Mouse (Mus musculus) C2C12 (cell line): Measurements from ENCODE around the gene Bckdhb. TPM values are rescaled to one million over a fixed set of nuclear protein-coding genes. Genes with fewer than 3 reads are reported as not detected.

Experiments used
- H3K27me3 ChIP-seq: one replicate; pipeline ENCODE4 v1.6.1; 2011; ENCODE audit not compliant: control insufficient read depth, insufficient read depth, insufficient read length
- H3K36me3 ChIP-seq: one replicate; pipeline ENCODE4 v1.6.1; 2011; ENCODE audit not compliant: control insufficient read depth, insufficient read depth
- H3K4me3 ChIP-seq: one replicate; pipeline ENCODE4 v1.5.1; 2011; ENCODE audit warnings: mild to moderate bottlenecking, control low read depth; ENCODE audit not compliant: poor library complexity, insufficient read depth, severe bottlenecking
- H3K79me2 ChIP-seq: one replicate; pipeline ENCODE4 v1.6.1; 2011; ENCODE audit not compliant: control insufficient read depth, insufficient read depth
- H3K79me3 ChIP-seq: one replicate; pipeline ENCODE4 v1.6.1; 2011; ENCODE audit warnings: low read depth, control low read depth
- H3ac ChIP-seq: one replicate; pipeline ENCODE3; 2011; ENCODE audit warnings: low read depth; ENCODE audit not compliant: control insufficient read depth, insufficient read length
- CEBPB ChIP-seq: IDR thresholded peaks from one replicate; pipeline ENCODE4 v1.6.1; 2011; ENCODE audit warnings: low read depth, mild to moderate bottlenecking, control low read depth, moderate library complexity
- CTCF ChIP-seq: IDR thresholded peaks from one replicate; pipeline ENCODE4 v1.5.1; 2011; ENCODE audit not compliant: control insufficient read depth, insufficient read depth, insufficient read length
- FOSL1 ChIP-seq: IDR thresholded peaks from one replicate; pipeline ENCODE4 v1.8.0; 2011; ENCODE audit warnings: mild to moderate bottlenecking, low read length; ENCODE audit not compliant: poor library complexity, insufficient read depth, severe bottlenecking
- MAX ChIP-seq: IDR thresholded peaks from one replicate; pipeline ENCODE4 v1.6.1; 2011; ENCODE audit warnings: mild to moderate bottlenecking, control low read depth
- MYOD1 ChIP-seq: IDR thresholded peaks from one replicate; pipeline ENCODE4 v1.6.1; 2011; ENCODE audit warnings: low read depth; ENCODE audit not compliant: control insufficient read depth, insufficient read length
- MYOG ChIP-seq: IDR thresholded peaks from one replicate; pipeline ENCODE4 v1.6.1; 2011; ENCODE audit not compliant: control insufficient read depth, insufficient read length; ENCODE audit errors: extremely low read depth
- USF1 ChIP-seq: IDR thresholded peaks from one replicate; pipeline ENCODE4 v1.6.1; 2011; ENCODE audit warnings: low read depth, mild to moderate bottlenecking, control low read depth, moderate library complexity
- polyA plus RNA-seq: library from polyadenylated mRNA; unstranded; fragments of >200 nt; fragmentation: generic; extraction: Trizol; gene quantifications from one replicate; pipeline ENCODE4 v1.2.1, GENCODE M21; 2012; ENCODE audit warnings: missing spikeins

Gene Bckdhb
- polyA plus RNA-seq, 1 experiment, result 1.8 TPM

DNA sequence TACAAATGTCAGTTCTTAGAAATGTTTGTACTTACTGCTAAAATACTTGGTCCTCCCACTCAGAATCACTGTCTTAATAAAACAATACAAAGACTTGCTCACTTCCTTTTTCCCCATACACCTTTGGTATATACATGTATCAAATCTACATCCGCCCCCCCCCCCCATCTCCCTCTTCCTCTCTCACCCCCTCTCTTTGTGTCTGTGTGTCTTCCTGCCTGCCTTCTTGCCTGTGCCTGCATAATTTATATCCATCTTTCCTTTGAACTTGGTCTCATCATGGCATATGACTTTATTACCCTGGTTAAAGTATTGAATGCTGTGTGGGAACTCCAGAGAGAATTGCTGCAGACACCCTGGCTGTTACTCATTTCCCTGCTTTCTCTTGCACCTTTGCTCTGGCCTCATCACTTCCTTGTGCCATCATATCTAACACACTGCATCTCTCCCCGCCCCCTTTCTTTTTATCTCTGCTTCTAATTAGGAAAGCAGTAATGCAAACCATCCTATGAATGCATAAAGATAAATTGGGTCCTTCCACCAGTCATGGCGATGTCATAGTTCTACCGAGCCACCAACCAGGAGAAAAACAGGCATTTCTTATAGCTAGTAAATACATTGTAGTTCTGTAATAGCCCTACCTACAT, 116.8 kb downstream of the Bckdhb start:
- Histone ChIP-seq H3K4me3 (no peak overlapping the region), H3ac (no peak overlapping the region), H3K79me2 (no peaks in the 10 kb centered on the region), H3K36me3 (no peaks in the 10 kb centered on the region), H3K79me3 (no peaks in the 10 kb centered on the region), H3K27me3 (no peaks in the 10 kb centered on the region)
- no peak for TF ChIP-seq FOSL1
- TF ChIP-seq MYOD1, result no peak
- TF ChIP-seq MAX, result no peak
- TF ChIP-seq MYOG, result no peak
- no peak for TF ChIP-seq USF1
- no peak for TF ChIP-seq CEBPB
- no peak for TF ChIP-seq CTCF

DNA sequence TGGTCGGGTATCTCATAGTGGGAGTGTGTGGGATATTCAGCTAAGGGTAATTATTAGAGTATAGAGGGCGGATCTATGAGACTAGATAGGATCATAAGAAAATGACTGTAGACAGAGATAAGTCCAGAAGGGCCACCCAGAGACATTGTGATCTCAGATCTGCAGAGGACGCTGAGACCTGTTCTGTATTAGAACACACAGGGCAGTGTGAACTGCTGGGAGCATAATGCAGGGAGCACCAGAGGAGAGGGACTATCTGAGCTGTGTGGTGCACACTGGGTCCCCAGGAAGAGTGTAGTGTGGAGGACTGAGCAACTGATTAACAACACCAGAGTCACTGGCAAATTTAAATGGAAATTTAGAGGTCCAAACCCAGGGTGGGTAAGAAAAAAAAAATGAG, 117.6 kb downstream of the Bckdhb start:
- no peak overlapping the region for H3K4me3 ChIP-seq
- no peaks in the 10 kb centered on the region for H3K27me3 ChIP-seq
- H3K79me3 ChIP-seq, result no peaks in the 10 kb centered on the region
- H3K79me2 ChIP-seq, result no peaks in the 10 kb centered on the region
- H3ac ChIP-seq, result no peak overlapping the region
- H3K36me3 ChIP-seq, result no peaks in the 10 kb centered on the region
- TF ChIP-seq MAX (no peak), MYOG (no peak), FOSL1 (no peak)

DNA sequence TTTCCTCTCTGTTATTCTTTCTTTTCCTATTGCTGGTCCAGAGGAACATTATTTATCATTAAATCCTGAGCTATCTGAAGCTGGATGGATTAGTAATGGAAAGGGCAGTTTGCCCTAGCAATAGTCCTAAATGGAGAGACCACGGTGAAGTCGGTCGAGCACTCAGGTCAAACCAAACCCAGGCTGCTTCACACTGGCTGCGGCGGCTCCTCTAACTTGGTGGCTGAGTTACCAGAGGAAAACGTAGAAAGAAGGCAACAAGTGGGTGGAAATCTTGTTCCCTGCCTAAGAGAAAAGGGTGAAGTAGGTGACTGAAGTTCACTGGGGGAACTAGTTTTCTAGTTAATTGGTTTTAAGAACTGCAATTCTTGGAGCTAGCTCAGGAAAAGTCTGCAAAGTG, 119.2 kb downstream of the Bckdhb start:
- no peaks in the 10 kb centered on the region for H3K79me2 ChIP-seq
- TF ChIP-seq MYOG, result no peak
- no peak for TF ChIP-seq CEBPB
- no peak for TF ChIP-seq FOSL1
- no peak for TF ChIP-seq USF1
- TF ChIP-seq MYOD1, result no peak
- no peak for TF ChIP-seq MAX
- TF ChIP-seq CTCF, result no peak
- H3K36me3 ChIP-seq, result no peaks in the 10 kb centered on the region
- H3K79me3 ChIP-seq, result no peaks in the 10 kb centered on the region
- no peak overlapping the region for H3K4me3 ChIP-seq
- no peaks in the 10 kb centered on the region for H3K27me3 ChIP-seq
- H3ac ChIP-seq, result no peak overlapping the region

DNA sequence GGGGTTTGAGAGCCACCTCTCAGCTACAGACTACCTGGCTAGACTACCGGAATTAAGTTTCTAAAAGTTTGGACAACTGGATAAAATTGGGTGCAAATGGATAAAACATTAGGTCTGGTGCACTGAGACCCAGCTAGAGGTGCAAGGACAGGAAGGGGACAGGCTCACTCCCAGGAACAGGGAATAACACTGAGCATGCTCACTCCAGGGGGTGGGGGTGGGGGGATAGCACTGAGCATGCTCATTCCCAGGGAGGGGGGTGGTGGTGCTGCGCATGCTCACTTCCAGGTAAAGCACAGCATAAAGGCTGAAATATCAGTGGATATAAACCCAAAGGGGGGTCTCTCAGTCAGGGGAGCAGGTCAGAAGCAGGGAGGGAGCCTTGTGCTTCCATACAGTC, 120.7 kb downstream of the Bckdhb start:
- Histone ChIP-seq H3K27me3 (no peaks in the 10 kb centered on the region), H3K79me2 (no peaks in the 10 kb centered on the region), H3K4me3 (no peak overlapping the region), H3K36me3 (no peaks in the 10 kb centered on the region), H3K79me3 (no peaks in the 10 kb centered on the region), H3ac (no peak overlapping the region)
- TF ChIP-seq USF1, result no peak
- TF ChIP-seq MYOD1, result no peak
- TF ChIP-seq MAX, result no peak
- TF ChIP-seq CTCF, result no peak
- TF ChIP-seq CEBPB, result no peak
- no peak for TF ChIP-seq FOSL1
- no peak for TF ChIP-seq MYOG

DNA sequence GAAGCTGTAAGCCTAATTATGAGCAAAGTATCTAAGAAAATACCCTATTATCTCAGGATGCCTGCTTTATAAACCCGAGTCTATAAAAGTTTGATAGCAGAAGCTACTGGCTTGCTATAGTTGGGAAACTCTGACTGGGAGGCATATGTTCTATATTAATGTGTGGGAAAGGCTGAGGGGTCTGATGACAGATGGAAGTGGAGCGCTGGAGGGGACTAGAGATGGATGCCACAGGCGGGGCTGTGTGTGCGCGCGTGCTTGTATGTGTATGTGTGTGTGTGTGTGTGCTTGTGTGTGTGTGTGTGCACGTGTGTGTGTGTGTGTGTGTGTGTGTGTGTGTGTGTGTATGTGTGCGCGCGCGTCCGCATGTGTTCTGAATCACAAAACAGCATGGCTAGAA, 121.4 kb downstream of the Bckdhb start:
- no peak overlapping the region for H3K4me3 ChIP-seq
- H3ac ChIP-seq, result no peak overlapping the region
- H3K79me3 ChIP-seq, result no peaks in the 10 kb centered on the region
- TF ChIP-seq FOSL1, result no peak
- TF ChIP-seq MYOG, result no peak
- TF ChIP-seq CEBPB, result no peak
- no peak for TF ChIP-seq MAX
- H3K36me3 ChIP-seq, result no peaks in the 10 kb centered on the region
- H3K79me2 ChIP-seq, result no peaks in the 10 kb centered on the region
- H3K27me3 ChIP-seq, result no peaks in the 10 kb centered on the region

DNA sequence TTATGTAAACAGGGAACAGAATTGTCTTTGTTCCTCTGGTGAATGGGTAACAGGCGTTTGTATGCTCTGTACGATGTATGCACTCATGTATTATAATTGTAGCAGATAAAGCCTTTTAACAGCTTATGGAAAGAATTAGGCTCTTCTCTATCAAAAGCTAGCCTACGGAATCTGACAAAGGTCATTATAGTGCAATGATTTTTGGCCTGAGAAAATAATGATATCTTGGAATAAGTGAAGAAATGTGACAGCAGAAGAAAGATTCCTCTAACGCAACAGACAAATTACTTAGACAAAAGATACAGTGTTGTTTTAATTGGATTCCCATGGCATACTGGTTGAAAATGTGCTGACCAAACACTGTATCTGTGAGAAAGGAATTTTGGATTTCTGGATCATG, 122.0 kb downstream of the Bckdhb start:
- no peaks in the 10 kb centered on the region for H3K79me2 ChIP-seq
- H3K36me3 ChIP-seq, result no peaks in the 10 kb centered on the region
- no peaks in the 10 kb centered on the region for H3K79me3 ChIP-seq
- H3ac ChIP-seq, result no peak overlapping the region
- H3K4me3 ChIP-seq, result no peak overlapping the region
- no peaks in the 10 kb centered on the region for H3K27me3 ChIP-seq
- TF ChIP-seq USF1, result no peak
- TF ChIP-seq CEBPB, result no peak
- no peak for TF ChIP-seq MYOD1
- no peak for TF ChIP-seq CTCF
- TF ChIP-seq FOSL1, result no peak
- no peak for TF ChIP-seq MAX
- no peak for TF ChIP-seq MYOG
